Mouse (Mus musculus) CH12.LX (cell line): ENCODE results near the gene Asxl1. TPM values are rescaled to one million over a fixed set of nuclear protein-coding genes. Genes with fewer than 3 reads are reported as not detected.
A peak's percentile ranks its signal among the peaks of the same experiment; 100 is the strongest.
"Not testable (repeated sequence)": the region's sequence is repeated elsewhere in the genome, so short reads cannot be mapped to it uniquely, and the experiment has no call there.

Source experiments
- DNase-seq: peaks from one replicate; pipeline ENCODE4 v3.0.0-alpha.2; 2013; ENCODE audit errors: extremely low read depth
- H3K27ac ChIP-seq: 2 replicates; pipeline ENCODE4 v1.5.1; 2012; ENCODE audit warnings: low read depth, mild to moderate bottlenecking, control low read depth, moderate library complexity; ENCODE audit not compliant: insufficient read depth
- H3K27me3 ChIP-seq: replicated peaks from 2 replicates; pipeline ENCODE3; 2012; ENCODE audit warnings: inconsistent platforms
- H3K36me3 ChIP-seq, 2 experiments: replicated peaks in 1 of 2; 2 replicates each; pipeline versions ENCODE3 to v1.6.1; 2012; ENCODE audit warnings: inconsistent platforms in 1 of 2, low read length in 1 of 2, mild to moderate bottlenecking in 1 of 2, mixed read lengths in 1 of 2, moderate library complexity in 1 of 2; ENCODE audit not compliant: control insufficient read depth in 1 of 2, insufficient read depth in 1 of 2
- H3K4me1 ChIP-seq, 2 experiments: 2 replicates each; pipeline ENCODE4 v1.6.1; 2012; ENCODE audit warnings: inconsistent platforms in 1 of 2, moderate library complexity in 1 of 2; ENCODE audit not compliant: insufficient read depth in 2 of 2, control insufficient read depth in 1 of 2
- H3K4me2 ChIP-seq: 2 replicates; pipeline ENCODE4 v1.6.1; 2012; ENCODE audit warnings: low read depth, mild to moderate bottlenecking, control low read depth; ENCODE audit not compliant: poor library complexity, insufficient read depth, severe bottlenecking
- H3K4me3 ChIP-seq, 3 experiments: fragments of 150-350 bp in 1 of 3; sonication (generic) in 1 of 3; replicated peaks in 1 of 3; 2 replicates each; pipeline versions ENCODE3 to v1.5.1; 2011 to 2012; ENCODE audit warnings: low read depth in 2 of 3, low read length in 2 of 3, mild to moderate bottlenecking in 2 of 3, moderate library complexity in 2 of 3, control low read depth in 1 of 3, improper control_type of control experiment in 1 of 3, inconsistent platforms in 1 of 3, mixed read lengths in 1 of 3; ENCODE audit not compliant: poor library complexity in 1 of 3
- H3K79me2 ChIP-seq: replicated peaks from 2 replicates; pipeline ENCODE4 v1.6.1; 2012; ENCODE audit warnings: mild to moderate bottlenecking, moderate library complexity; ENCODE audit not compliant: control insufficient read depth, poor library complexity, insufficient read depth, severe bottlenecking; ENCODE audit errors: extremely low read depth
- H3K9ac ChIP-seq: 2 replicates; pipeline ENCODE4 v1.6.1; 2012; ENCODE audit warnings: low read depth, mild to moderate bottlenecking, control low read depth, moderate library complexity; ENCODE audit not compliant: insufficient read depth
- H3K9me3 ChIP-seq: replicated peaks from 2 replicates; pipeline ENCODE3; 2012; ENCODE audit warnings: low read length, inconsistent platforms, mixed read lengths
- CHD1 ChIP-seq: IDR thresholded peaks from 2 replicates; pipeline ENCODE4 v1.6.1; 2012; ENCODE audit warnings: low read depth, low read length, improper control_type of control experiment, inconsistent platforms
- CTCF ChIP-seq, 2 experiments: IDR thresholded peaks in 1 of 2; conservative IDR thresholded peaks in 1 of 2; 2 replicates each; pipeline ENCODE4 v1.5.1; 2011 to 2012; ENCODE audit warnings: low read depth in 2 of 2, low read length in 2 of 2, improper control_type of control experiment in 1 of 2, inconsistent platforms in 1 of 2, mild to moderate bottlenecking in 1 of 2, moderate library complexity in 1 of 2
- ETS1 ChIP-seq: conservative IDR thresholded peaks from 2 replicates; pipeline ENCODE4 v1.6.1; 2012; ENCODE audit warnings: low read depth, mild to moderate bottlenecking, inconsistent platforms, low read length, improper control_type of control experiment, moderate library complexity
- IRF4 ChIP-seq: IDR thresholded peaks from 2 replicates; pipeline ENCODE4 v1.6.1; 2014; ENCODE audit warnings: low read depth, mild to moderate bottlenecking, inconsistent platforms, low read length, improper control_type of control experiment
- MAFK ChIP-seq: IDR thresholded peaks from 2 replicates; pipeline ENCODE4 v1.6.1; 2011; ENCODE audit warnings: low read length, improper control_type of control experiment; ENCODE audit not compliant: insufficient replicate concordance
- MXI1 ChIP-seq: IDR thresholded peaks from 2 replicates; pipeline ENCODE4 v1.6.1; 2011; ENCODE audit warnings: mild to moderate bottlenecking, low read depth, low read length, improper control_type of control experiment
- NELFE ChIP-seq: IDR thresholded peaks from 2 replicates; pipeline ENCODE4 v1.6.1; 2011; ENCODE audit warnings: low read depth, low read length, improper control_type of control experiment
- PAX5 ChIP-seq: IDR thresholded peaks from 2 replicates; pipeline ENCODE4 v1.6.1; 2012; ENCODE audit warnings: low read length, inconsistent platforms, mixed read lengths
- RCOR1 ChIP-seq: conservative IDR thresholded peaks from 2 replicates; pipeline ENCODE4 v1.6.1; 2012; ENCODE audit warnings: low read depth, mild to moderate bottlenecking, inconsistent platforms, low read length, improper control_type of control experiment
- UBTF ChIP-seq: IDR thresholded peaks from 2 replicates; pipeline ENCODE4 v1.6.1; 2012; ENCODE audit warnings: low read depth, mild to moderate bottlenecking, inconsistent platforms, low read length, improper control_type of control experiment, moderate library complexity
- USF1 ChIP-seq: IDR thresholded peaks from 2 replicates; pipeline ENCODE4 v1.6.1; 2014; ENCODE audit warnings: low read depth, mild to moderate bottlenecking, inconsistent platforms, low read length, improper control_type of control experiment
- ZMIZ1 ChIP-seq: IDR thresholded peaks from 2 replicates; pipeline ENCODE4 v1.6.1; 2012; ENCODE audit warnings: low read depth, mild to moderate bottlenecking, inconsistent platforms, low read length, improper control_type of control experiment
- ZNF384 ChIP-seq: IDR thresholded peaks from 2 replicates; pipeline ENCODE4 v1.6.1; 2012; ENCODE audit warnings: low read depth, low read length, improper control_type of control experiment, inconsistent platforms
- dilution Hi-C: fragments of 300-500 bp; cut with MboI; formaldehyde crosslinking; loops from 2 replicates; pipeline ENCODE4 v1.14.3; 2020; ENCODE audit warnings: low sequenced_read_pairs; ENCODE audit not compliant: extremely low pct_unique_long_range_greater_than_20kb, extremely low pct_ligation_motif_present
- in situ Hi-C: fragments of 300-500 bp; cut with MboI; formaldehyde crosslinking; loops from 3 replicates; pipeline ENCODE4 v1.14.3; 2019; ENCODE audit warnings: low sequenced_read_pairs, low pct_ligation_motif_present, low pct_unique_long_range_greater_than_20kb, mixed read lengths
- polyA plus RNA-seq: library from polyadenylated mRNA; unstranded; fragments of >175 nt; gene quantifications from 2 replicates; pipeline ENCODE4 v1.2.1, GENCODE M21; 2012; ENCODE audit warnings: low read depth; ENCODE audit not compliant: insufficient read length
- total RNA-seq, 2 experiments: library from RNA; depleted of rRNA; stranded (reverse); fragments of 300-350 nt in 1 of 2; fragments of >200 nt in 1 of 2; gene quantifications; 2 replicates each; pipeline ENCODE4 v1.2.3; 2012 to 2014

The Asxl1 gene
- total and polyA plus RNA-seq, 3 experiments: 12.7 to 31.1 (median 18.0) TPM

DNA sequence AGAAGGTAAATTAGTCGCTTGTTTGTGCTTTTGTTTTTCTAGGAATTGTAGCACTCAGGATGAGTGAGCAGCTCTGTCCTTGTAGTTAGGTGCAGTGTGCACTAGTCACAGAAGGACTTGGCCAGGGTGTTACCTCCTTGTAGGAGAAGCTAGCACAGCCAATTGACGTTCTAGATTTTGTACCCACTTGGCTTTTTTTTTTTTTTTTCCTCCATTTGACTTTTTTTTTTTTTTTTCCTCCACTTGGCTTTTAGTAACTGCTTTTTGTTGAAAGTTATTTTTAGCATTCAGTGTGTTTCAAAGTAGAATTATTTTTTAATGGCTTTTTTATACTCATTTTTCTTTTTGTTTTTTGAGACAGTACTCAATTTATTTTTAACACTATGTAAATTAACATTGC lies 9.0 kb downstream of the Asxl1 start:
- H3K79me2 ChIP-seq: peaks cover 56% of the 10 kb centered on the region
- DNase-seq: no peak
- no peak overlapping the region for H3K4me3 ChIP-seq
- H3K4me1 ChIP-seq: peaks cover 0 to 33% of the 10 kb centered on the region in 2 experiments; a peak in 3 of 4 replicates
- no peak overlapping the region for H3K4me2 ChIP-seq
- H3K9me3 ChIP-seq: peaks cover 4% of the 10 kb centered on the region
- dilution Hi-C loops (no loop called here), in situ Hi-C loops (no loop called here)
- no peak for TF ChIP-seq PAX5
- TF ChIP-seq MXI1: no peak
- TF ChIP-seq CTCF (conservative IDR thresholded peaks at IDR 0.05 in 1 of 2, IDR thresholded peaks at IDR 0.05 in 1 of 2; ENCODE audit: low read depth in 2 of 2, low read length in 2 of 2): no peak
- no peak for TF ChIP-seq CHD1
- TF ChIP-seq ZNF384: peak; percentile 51
- no peak overlapping the region for H3K9ac ChIP-seq
- H3K27me3 ChIP-seq: no peaks in the 10 kb centered on the region
- no peak overlapping the region for H3K27ac ChIP-seq
- H3K36me3 ChIP-seq: peaks cover 47 to 69% of the 10 kb centered on the region in 2 experiments

DNA sequence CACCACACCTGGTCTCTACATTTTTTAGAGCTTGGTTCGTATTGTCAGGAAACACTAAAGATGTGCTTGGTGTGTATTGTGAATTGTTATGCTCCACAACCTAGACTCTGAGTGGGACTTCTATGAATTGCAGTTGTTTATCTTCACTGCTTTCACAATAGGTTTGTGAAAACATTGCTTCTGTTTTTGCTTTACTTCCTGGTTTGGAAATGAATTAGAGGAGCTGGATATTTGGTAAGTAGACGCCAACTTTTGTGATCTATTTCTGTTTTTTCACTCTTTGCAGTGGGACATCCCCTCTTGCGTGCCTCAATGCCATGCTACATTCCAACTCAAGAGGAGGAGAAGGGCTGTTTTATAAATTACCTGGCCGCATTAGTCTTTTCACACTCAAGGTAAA lies 11.2 kb downstream of the Asxl1 start:
- dilution Hi-C loops: no loop called here
- Histone ChIP-seq H3K36me3 (peaks cover 50 to 81% of the 10 kb centered on the region in 2 experiments), H3K9ac (no peak overlapping the region), H3K4me2 (no peak overlapping the region), H3K9me3 (peaks cover 4% of the 10 kb centered on the region), H3K79me2 (peaks cover 36% of the 10 kb centered on the region), H3K4me1 (peaks cover 0 to 15% of the 10 kb centered on the region in 2 experiments; a peak in 3 of 4 replicates), H3K27me3 (no peaks in the 10 kb centered on the region), H3K27ac (no peak overlapping the region), H3K4me3 (no peak overlapping the region)
- TF ChIP-seq CTCF (conservative IDR thresholded peaks at IDR 0.05 in 1 of 2, IDR thresholded peaks at IDR 0.05 in 1 of 2; ENCODE audit: low read depth in 2 of 2, low read length in 2 of 2) (no peak), IRF4 (no peak), MXI1 (no peak)
- no peak for DNase-seq
- in situ Hi-C loops: no loop called here

DNA sequence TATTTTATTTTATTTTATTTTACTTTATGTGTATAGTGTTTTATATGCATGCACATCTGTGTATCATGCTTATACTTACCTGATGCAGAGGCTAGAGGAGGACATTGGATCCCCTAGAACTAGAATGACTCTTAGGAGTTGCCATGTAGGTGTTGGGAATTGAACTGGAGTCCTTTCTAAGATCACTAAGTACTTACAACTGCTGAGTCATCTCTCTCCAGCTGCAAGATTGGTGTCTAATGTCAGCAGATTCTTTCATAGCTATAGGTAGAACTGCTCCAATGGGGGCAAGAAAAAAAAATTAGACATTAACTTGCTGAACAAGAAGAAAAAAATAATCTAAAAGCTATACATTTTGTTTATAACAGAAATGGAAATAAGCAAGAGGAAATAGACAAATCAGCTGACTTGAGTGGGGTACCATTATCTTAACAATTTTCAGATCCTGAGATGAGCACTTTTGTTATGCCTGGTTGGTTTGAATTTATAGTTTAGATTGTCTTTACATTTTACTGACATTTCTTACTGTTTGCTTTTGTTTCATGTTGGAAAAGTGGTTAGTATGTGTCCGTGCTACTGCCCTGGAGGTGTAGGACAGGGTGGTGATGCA lies 15.6 kb downstream of the Asxl1 start:
- Histone ChIP-seq H3K4me1 (peaks cover 0 to 11% of the 10 kb centered on the region in 2 experiments; a peak in 2 of 4 replicates), H3K36me3 (peaks cover 49 to 80% of the 10 kb centered on the region in 2 experiments), H3K79me2 (peaks cover 17% of the 10 kb centered on the region), H3K4me3 (no peak overlapping the region), H3K9me3 (peaks cover 4% of the 10 kb centered on the region), H3K27ac (no peak overlapping the region), H3K9ac (no peak overlapping the region), H3K27me3 (no peaks in the 10 kb centered on the region), H3K4me2 (no peak overlapping the region)
- TF ChIP-seq NELFE (no peak), UBTF (no peak), RCOR1 (no peak), ZMIZ1 (no peak), USF1 (no peak), ETS1 (no peak), MXI1 (no peak), MAFK (peak; percentile 52; the same call in 1 of the 2 replicates)
- dilution Hi-C loops (no loop called here), in situ Hi-C loops (no loop called here)
- DNase-seq: no peak

DNA sequence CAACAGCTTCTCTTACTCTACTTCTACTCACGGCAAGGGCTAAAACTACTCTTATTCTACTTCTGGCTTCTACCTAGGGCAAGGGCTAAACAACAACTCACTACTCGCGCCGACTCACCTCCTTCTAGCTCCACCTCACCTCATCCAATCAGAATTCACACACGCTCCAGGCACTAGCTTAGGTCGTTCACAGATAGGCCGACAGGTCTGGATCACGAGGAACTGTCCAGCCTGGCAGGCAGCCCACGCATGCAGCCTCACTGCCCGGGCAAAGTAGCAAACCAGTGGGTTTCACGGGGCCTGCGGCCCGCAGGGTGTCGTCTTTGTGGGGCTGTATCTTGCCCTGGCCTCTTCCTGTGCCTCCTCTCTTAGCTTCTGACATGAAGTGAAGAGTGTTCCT lies 18.9 kb downstream of the Asxl1 start:
- H3K4me3 ChIP-seq, dilution Hi-C loops, H3K4me1 ChIP-seq, DNase-seq, H3K27me3 ChIP-seq, H3K9me3 ChIP-seq, H3K9ac ChIP-seq, H3K4me2 ChIP-seq, H3K27ac ChIP-seq, in situ Hi-C loops: not testable (repeated sequence)
- Histone ChIP-seq H3K79me2 (peaks cover 17% of the 10 kb centered on the region), H3K36me3 (peaks cover 40 to 79% of the 10 kb centered on the region in 2 experiments)
